ENCODE assay signal across 7 mouse cellular contexts in genomic region chr19:51340491-51340890, GRCm38 (mm10).
"Had no signal": no experiment of that assay in that cellular context is flagged by ENCODE, and none has a peak within 500 bp of the region (broad histone marks: within the 10 kb centered on the region; RNA-seq: fewer than 3 reads in every experiment).

No protein-coding gene starts in this region.

- DNase-seq: lung, adult 2 months; lung, postnatal 14 days; lung, postnatal 36 days; right cerebral cortex, postnatal 14 days; thymus, adult 2 months; thymus, postnatal 25 days; thymus, postnatal 4 days had no signal
